In genomic region chr5:120503144-120503795, GRCm38 (mm10) we compare ENCODE assay signal across 7 mouse cellular contexts. TPM values are rescaled to one million over a fixed set of nuclear protein-coding genes. Genes with fewer than 3 reads are reported as not detected.
DNase-seq lines count a peak whose midpoint lies in the region; ATAC-seq lines count a peak whose summit lies in the region.

Gene Plbd2 (minus strand): TSS chr5:120503625.

- H3K27me3 ChIP-seq in intestine, embryonic 14.5 days (replicated peaks; ENCODE audit: control insufficient read depth, insufficient read depth, low read length): no peaks in the 10 kb centered on the region
- no peaks in the 10 kb centered on the region for H3K27me3 ChIP-seq in midbrain, embryonic 10.5 days (ENCODE audit: low read depth, poor library complexity, severe bottlenecking)

- intact Hi-C loops in gastrocnemius, postnatal 36 days (cut with DNase I): no loop called here
- intact Hi-C loops in left cerebral cortex, postnatal 36 days (cut with DNase I): no loop called here

- H3K27ac ChIP-seq in intestine, embryonic 14.5 days (ENCODE audit: low read depth): no peak within 1 kb of the TSS
- peak within 1 kb of the TSS; percentile 89 for H3K27ac ChIP-seq in midbrain, embryonic 10.5 days (replicated peaks)

- H3K9me3 ChIP-seq in intestine, embryonic 14.5 days (ENCODE audit: control insufficient read depth, low read length): no peaks in the 10 kb centered on the region
- H3K9me3 ChIP-seq in midbrain, embryonic 10.5 days (replicated peaks): no peaks in the 10 kb centered on the region

- peaks cover 9% of the 10 kb centered on the region; the same call in 1 of the 2 replicates for H3K4me1 ChIP-seq in intestine, embryonic 14.5 days (replicated peaks; ENCODE audit: control insufficient read depth, insufficient read depth, low read length)
- H3K4me1 ChIP-seq in midbrain, embryonic 10.5 days: peaks cover 29% of the 10 kb centered on the region

- DNase-seq in adrenal gland, adult 2 months: peak; percentile 89
- DNase-seq in embryo, embryonic 10 days (ENCODE audit: low spot score): peak; percentile 90
- peak; percentile 75 for DNase-seq in gastrocnemius, postnatal 36 days
- DNase-seq in intestine, embryonic 14.5 days (ENCODE audit: low spot score): peak; percentile 99
- peak; percentile 81 to 82 for DNase-seq in left cerebral cortex, postnatal 36 days (ENCODE audit: low spot score in 2 of 2)
- peak; percentile 95 for DNase-seq in midbrain, embryonic 10.5 days (ENCODE audit: low spot score)
- DNase-seq in right cerebral cortex, postnatal 36 days (ENCODE audit: low spot score in 2 of 2): peak; percentile 61 to 69

- ATAC-seq in intestine, embryonic 14.5 days (replicated peaks; ENCODE audit: low FRiP score, low TSS enrichment, low read depth): peak; percentile 59

- 0 out of 2 replicates have a peak, but pooled peaks cover under 1% of the 10 kb centered on the region for H3K36me3 ChIP-seq in intestine, embryonic 14.5 days (ENCODE audit: control insufficient read depth, insufficient read depth, low read length)
- peaks cover 7% of the 10 kb centered on the region for H3K36me3 ChIP-seq in midbrain, embryonic 10.5 days

- peak within 1 kb of the TSS; percentile 81 for H3K9ac ChIP-seq in intestine, embryonic 14.5 days (ENCODE audit: low read length)

- H3K4me3 ChIP-seq in intestine, embryonic 14.5 days (ENCODE audit: low read depth, low read length): peak within 1 kb of the TSS; percentile 90
- peak within 1 kb of the TSS; percentile 80 for H3K4me3 ChIP-seq in midbrain, embryonic 10.5 days

- H3K4me2 ChIP-seq in intestine, embryonic 14.5 days (ENCODE audit: low read length): peak within 1 kb of the TSS; percentile 93

- under 1% methylated on average over 55 of the region's 55 CpGs for WGBS in intestine, embryonic 14.5 days
- under 1% methylated on average over 55 of the region's 55 CpGs for WGBS in midbrain, embryonic 10.5 days

RNA-seq across cellular contexts. Expression of gene Plbd2, which starts in this region (rescaled TPM):
- total RNA-seq in adrenal gland, adult 2 months (2021): 10 to 100 TPM; 85.2 to 91.3 TPM
- 70.2 and 92.9 TPM in 2 replicates for polyA plus RNA-seq in adrenal gland, adult 2 months (2012; rRNA removed)
- total RNA-seq in gastrocnemius, postnatal 36 days (2021): 10 to 100 TPM; 28.0 to 41.3 TPM
- polyA plus RNA-seq in intestine, embryonic 14.5 days (2014; fragmentation: Nextera tagmentation; extraction: Ambion mirVana): 36.5 and 42.1 TPM in 2 replicates
- total RNA-seq in left cerebral cortex, postnatal 36 days (2021): 10 to 100 TPM; 57.2 to 66.1 TPM
- 35.6 and 37.0 TPM in 2 replicates for polyA plus RNA-seq in midbrain, embryonic 10.5 days (2016; fragmentation: Nextera tagmentation; extraction: Ambion mirVana)
